Mouse (Mus musculus) frontal cortex, adult 2 months (tissue): ENCODE data around the gene Zfp94. TPM values are rescaled to one million over a fixed set of nuclear protein-coding genes. Genes with fewer than 3 reads are reported as not detected.

ENCODE experiments used
- DNase-seq, 2 experiments: peaks; one replicate each; pipeline ENCODE4 v3.0.0; 2022; ENCODE audit warnings: low spot score in 1 of 2; ENCODE audit errors: extremely low spot score in 1 of 2
- polyA plus RNA-seq: library from polyadenylated mRNA; depleted of rRNA; stranded (reverse); fragments of >200 nt; gene quantifications from 2 replicates; pipeline ENCODE4 v1.2.3, GENCODE M21; 2012; rRNA removed

Zfp94 gene
- 20.3 and 21.0 TPM in 2 replicates for polyA plus RNA-seq

DNA sequence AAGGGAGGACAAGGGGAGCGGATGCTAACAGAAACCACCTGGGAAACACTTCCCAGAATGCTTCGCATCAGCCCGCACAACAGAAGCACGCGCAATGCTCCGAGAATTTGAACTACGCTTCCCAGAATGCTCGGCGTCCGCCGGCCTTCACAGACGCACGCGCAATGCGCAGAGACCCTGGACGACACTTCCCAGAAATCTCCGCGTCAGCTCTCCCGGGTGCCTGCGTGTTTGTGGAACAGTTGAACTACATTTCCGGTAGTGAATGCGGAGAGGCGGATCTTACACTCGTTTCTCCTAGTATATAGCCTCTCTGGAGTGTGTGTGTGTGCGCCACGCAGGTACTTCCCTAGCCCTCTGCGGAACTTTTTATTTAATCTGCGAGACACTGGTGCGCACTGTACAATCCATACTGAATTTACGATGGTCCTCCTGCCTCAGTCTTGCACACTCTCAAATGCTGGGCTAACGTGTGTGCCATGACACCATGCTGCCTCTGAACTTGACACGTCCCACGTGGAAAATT lies at the start of gene Zfp94:
Gene Zfp94 (minus strand): TSS at position 100 of the 526 bp plus-strand sequence.
- DNase-seq: peak; percentile 96 to 99

DNA sequence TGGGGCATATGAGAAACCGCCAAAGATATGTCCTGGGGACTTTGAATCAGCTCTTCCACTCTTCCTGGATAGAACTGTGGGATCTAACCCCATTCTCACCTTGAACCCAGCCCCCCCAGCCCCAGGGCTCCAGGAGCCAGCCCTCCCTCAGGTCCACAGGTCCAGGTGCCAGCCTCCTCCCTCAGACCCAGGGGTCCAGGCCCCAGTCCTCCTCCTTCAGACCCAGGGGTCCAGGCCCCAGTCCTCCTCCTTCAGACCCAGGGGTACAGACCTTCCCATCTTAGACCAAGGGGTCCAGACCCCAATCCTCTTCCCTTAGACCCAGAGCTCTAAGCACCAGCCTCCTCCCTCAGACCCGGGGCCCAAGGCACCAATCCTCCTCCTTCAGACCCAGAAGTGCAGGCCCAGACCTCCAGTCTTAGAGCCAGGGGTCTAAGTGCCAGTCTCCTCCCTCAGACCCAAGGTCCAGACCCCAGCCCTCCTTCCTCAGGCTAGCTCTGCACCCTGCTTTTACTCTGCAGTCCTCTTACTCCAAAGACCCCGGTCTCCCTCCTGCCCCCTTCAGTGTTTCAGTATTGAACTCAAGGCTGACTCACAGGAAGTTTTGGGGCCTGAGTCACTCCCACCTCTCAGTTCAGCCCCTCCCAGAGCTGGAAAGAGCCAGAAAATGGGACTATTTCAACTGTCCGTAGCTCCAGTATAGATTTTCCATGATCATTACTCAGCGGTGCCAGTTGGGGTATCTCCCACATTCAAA lies 49.0 kb upstream of the Zfp94 start:
- DNase-seq: no peak

DNA sequence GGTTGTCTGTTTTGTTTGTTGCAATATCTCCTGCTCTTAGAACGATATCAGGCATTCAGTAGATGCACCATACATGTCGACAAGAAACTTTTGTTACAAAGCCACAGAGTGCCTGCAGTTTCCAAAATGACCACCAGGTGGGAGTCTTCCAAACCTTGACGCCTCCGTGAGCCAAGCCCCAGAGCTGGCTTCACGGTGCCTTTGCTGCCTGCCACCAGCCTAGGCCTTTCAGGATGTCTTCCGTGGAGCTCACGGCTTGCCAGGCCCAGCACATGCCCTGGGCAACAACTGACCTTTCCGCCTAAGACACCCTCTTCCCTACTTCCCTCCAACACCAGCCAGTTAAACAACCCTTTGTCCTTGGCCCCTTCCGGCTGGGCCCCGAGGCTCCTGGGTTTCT lies 48.4 kb upstream of the Zfp94 start:
- DNase-seq: peak; percentile 60 to 95

DNA sequence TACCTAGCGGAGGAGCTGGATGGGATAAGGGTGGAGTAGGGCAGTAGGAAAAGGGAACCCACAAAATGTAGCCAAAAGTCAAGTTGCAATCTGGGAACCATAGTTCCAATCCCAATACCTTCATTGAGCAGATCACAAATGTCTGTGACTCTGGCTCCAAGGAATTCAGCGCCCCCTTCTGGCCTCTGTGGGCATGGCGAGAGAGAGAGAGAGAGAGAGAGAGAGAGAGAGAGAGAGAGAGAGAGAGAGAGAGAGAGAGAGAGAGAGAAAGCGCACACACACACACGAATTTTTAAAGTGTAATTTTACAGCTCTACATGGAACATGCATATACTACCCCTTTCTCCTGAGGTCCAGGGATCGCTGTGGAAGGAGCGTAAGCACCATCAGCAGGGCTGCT lies 46.8 kb upstream of the Zfp94 start:
- DNase-seq: peak in 1 of 2 experiments; percentile 66

DNA sequence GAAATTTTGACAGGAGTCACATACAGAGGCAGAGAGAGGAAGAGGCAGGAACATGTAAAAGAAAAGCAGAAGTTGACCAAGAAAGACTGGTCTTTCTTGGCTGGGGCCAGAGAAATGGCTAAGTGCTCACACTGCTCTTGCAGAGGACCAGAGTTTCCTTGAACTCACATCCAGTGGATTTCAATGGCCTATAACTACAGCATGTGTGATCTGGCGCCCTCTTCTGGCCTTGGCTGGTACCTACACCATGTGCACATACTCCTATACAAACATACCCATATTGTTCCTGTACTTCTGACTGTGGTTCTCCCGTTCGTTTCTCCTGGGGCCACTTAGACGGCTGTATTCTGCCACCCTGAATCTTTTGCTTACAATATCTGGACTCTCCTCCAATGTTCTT lies 44.5 kb upstream of the Zfp94 start:
- no peak for DNase-seq

DNA sequence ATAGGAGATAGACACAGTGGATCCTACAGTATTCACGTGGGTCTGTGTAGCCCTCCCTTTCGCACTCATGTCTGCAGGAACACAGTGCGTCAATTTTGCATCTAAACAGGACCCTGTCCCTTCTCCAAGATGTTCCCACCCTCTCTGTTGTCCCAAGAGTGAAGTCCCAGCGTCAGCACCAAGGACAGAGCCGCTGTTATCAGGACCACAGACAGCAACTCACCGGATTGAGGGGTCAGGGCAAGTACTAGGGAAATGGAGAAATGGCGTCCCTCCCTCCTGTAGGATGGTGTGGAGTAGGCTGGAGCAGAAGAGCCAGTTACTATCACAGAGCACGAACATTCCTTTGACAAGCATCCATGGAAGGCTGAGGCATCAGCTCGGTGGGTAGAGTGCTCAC lies 42.8 kb upstream of the Zfp94 start:
- no peak for DNase-seq

DNA sequence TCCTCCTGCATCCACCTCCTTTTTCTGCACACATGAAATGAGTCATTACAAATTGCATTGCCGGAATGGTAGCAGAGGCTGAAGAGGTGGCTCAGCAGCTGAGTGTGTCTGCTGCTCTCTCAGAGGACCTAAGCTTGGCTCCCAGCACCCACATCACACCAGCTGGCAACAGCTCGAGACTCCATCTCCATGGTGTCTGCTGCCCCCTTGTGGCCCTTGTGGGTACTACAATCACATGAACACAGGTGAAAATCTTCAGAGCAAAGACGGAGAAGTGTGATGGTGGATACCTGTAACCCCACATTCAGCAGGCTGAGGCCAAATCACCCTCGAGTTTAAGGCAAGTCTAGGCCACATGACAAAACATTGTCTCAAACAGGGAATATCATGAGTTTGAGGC lies 41.4 kb upstream of the Zfp94 start:
- no peak for DNase-seq

DNA sequence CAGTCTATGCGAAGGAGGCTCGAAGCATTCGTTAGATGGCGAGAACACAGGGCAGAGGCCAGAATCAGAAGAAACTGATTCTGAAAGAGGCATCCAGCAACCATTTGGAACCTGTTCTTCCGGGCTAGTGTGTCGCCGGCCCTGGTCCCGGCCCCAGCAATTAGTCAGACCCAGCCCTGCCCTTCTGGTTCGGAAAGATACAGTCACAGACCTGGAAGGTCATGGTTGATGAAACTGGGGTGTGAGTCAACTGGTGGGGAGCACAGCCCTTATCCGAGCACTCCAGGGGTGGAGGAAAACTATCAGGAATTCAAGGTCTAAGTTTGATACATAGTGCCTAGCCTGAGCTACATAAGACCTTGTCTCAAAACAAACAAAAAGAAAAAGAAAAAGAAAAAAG lies 39.6 kb upstream of the Zfp94 start:
- no peak for DNase-seq

DNA sequence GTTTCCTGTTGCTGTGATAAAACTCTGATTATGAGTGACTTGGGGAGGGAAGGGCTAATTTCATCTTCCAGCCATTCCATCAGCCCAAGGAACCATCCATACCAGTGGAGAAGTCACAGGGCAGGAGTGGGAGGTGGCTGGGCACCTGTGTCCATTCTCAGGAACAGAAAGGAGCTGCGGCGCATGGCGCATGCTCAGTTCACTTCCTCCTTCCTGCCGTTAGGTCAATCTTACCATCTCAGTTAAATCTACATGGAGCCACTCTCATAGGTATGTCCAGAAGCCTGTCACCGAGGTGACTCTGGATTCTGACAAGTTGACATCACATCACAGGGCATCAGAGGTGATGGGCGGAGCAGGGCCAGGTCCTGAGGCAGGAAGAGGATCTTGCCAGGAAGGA lies 39.2 kb upstream of the Zfp94 start:
- no peak for DNase-seq

DNA sequence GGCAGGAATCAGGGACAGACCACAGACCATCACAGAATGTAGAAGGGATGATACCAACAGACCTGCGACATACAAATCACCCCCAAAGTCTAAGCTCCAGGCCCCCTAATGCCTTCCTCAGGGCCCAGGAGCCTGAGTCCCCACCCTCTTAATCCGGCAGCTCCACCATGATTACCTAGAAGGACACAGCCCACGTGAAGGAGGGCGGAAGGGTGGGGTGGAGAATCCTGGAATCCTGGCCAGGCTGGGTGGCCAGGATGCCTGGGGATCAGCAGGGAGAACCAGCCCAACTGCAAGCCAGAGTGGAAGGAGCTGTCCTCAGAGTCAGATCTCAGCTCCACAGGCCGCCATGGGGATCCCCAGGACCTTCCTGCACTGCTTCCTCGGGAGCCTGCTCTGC lies 32.4 kb upstream of the Zfp94 start, which contains the start of gene Lypd5:
Gene Lypd5 (plus strand): TSS at position 301 of the 400 bp plus-strand sequence.
- no peak for DNase-seq

DNA sequence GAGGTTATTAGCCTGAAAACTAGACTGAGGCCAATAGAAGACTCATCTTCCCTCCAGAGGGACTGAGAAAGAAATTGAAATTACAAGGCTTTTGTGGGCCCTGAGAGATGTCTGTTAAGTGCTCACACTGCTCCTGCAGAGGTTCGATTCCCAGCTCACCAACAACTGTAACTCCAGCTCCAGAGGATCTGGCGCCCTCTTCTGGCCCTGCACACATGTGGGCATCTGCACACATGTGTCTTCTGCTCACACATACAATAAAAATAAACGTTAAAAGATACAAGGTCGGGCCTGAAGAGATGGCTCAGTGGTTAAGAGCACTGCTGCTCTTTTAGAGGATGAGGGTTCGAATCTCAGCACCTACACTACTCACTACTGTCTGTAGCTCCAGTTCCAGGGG lies 30.0 kb upstream of the Zfp94 start:
- DNase-seq: no peak

DNA sequence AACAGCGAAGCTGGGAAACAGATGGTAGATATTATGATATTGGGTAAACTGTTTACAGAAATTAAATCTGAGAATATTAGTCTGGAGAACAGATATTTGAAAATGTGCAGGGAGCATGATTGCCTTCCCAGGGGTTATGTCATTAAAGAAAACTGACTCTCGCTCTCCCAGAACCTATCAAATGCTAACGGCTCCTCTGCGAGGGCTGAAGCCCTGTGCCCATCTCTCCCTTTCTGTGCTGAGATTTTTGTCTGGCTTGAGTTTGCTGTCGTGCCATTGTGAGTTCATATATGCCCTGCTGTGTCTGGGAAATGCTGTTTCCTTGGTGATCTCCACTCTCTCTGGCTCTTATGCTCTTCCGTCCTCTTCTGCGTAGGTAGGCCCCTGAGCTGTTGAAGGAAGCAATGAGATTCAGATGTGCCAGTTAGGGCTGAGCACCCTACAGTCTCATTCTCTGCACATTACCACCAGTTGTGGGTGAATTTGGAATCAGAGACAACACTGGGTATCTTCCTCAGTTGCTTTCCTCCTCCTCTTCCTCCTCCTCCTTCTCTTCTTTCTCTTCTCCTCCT lies 27.3 kb upstream of the Zfp94 start:
- DNase-seq: peak in 1 of 2 experiments; percentile 44

DNA sequence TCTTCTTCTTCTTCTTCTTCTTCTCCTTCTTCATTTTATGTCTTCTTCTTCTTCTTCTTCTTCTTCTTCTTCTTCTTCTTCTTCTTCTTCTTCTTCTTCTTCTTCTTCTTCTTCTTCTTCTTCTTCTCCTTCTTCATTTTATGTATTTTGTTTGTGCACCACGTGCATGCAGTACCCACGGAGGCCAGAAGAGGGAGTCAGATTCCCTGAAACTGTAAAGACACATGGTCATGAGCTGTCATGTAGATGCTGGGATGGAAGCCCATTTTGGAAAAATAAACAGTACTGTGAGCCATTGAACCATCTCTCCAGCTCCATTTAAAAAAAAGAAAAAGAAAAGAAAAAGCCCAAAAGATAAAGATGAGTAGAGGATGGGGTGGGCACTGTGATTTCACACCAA lies 21.8 kb upstream of the Zfp94 start:
- DNase-seq: no peak

DNA sequence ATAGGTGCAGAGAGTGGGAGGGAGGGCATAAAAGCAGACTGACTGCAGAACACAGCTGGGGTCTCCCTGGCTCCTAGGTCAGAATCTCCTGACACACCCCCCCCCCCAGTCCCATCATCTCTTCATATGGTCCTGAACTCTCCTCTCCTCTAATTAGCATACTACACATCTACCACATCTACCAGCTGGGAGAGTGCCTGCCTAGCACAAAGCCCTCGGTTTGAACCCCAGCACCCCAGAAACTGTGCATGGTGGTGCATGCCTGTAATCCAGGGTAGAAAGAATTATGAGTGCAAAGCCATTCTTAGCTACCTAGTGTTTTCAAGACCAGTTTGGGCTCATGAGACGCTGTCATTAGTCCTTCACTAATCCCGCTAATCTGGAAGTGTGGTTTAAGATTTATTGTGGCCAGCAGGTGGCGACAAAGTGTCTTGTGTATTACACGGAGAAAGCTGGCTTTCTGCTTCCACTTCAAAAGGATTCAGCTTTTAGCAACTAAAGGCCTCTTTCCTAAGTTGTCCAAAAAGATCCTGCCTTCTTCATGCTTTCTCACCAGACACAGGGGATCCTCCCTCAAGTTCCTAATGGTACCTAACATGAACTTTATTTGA lies 19.3 kb upstream of the Zfp94 start:
- DNase-seq: peak; percentile 52 to 92

DNA sequence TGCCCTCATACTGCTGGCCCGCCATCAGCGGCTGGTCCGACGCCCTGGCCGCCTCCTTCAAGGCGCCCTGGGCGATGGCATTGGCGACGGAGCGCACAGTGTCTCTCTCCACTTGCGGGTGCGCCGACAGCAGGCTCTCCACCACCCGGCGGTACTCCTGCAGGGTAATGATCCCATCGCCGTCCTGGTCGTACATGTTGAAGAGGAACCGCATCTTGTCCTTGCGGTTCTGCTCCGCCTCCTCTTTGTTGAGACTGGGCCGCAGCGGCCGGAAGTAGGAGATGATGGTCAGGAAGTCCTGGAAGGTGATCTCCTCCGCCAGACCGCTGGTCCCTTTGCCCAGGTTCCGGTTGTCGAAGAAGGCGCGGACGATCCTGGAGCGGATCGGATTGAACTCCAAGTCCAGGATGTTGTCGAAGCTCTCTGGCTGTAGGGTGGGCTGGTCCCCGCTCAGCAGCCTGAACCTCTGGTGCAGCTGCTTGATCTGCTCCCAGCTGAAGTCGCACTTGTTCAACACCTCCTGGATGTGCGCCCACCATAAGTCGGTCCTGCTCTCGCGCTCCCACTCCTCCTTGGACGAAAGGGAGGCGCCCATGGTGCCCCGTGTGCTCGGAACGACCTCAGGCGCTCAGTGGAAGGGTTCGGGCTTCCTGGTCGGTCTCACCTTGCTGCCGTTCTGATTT lies 17.0 kb upstream of the Zfp94 start, which contains the start of gene Tescl:
Gene Tescl (minus strand): TSS at position 633 of the 683 bp plus-strand sequence.
- no peak for DNase-seq

DNA sequence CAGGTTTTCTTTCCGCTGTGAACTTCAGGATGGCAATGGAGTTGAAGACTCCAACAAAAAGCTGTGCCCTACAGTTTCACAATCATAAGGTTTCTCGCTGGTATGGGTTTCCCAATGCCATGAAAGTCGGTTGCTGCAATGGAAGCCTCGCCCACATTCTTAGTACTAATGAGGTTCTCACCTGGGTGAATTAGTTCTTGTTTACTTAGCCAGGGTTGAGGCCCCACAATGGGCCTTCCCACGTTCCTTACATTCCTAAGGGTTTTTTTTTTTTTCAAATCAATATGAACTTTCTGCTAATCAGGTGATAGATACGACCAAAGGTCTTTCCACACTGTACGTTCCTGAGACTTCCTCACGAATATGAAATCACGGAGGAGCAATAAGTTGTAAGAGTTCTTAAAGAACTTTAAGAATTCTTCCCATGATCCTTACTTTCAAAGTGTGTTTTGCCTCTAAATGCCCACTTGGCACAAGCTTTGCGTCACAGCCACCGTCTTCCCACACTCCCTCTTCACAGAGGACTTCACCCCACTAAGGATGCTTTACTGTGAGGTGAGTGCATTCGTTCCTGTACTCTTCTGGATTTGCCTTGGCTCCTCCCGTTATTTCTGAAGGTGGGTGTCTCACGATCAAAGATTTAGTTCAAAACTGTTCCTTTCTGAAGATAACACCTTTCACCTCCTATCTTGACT lies 11.0 kb upstream of the Zfp94 start:
- DNase-seq: no peak

DNA sequence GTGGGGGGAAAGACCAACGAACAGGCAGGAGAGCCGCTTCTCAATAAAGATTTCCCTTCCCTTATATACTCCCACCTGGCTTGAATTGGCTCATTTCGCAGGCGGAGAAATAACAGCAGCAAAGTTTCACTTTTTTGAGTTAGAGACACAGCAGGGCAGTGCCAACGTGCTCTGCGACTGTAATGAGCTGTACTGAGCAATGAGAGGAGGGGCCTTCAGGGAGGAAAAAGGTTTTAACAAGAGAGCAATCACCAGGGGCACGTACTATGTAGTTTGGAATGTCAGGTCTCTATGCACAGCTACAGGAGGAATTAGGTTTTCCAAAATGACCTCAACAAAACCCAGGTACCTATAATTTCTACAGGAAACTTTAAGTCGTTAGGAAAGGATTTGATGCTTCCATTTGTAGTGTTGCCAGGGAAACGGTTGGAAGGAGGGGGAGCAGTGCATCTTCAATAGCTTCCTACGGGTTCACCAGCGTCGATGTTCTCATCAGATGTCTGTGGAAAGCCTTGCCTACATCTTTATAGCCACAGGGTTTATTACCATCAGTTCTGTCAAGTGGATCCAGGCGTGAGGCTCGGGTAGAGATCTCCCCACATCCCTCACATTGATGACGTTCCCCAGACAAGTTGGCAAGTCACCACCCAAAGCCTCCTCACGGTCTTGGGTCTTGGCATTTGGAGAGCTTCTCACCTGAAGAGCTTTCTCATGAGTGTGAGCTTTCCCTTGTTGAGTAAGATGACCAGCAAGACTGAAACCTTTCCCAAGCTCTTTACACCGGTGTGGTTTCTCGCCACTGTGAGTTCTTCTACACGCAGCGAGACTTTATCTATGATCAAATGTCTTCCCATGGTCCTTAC lies 10.0 kb upstream of the Zfp94 start:
- DNase-seq: peak in 1 of 2 experiments; percentile 57

DNA sequence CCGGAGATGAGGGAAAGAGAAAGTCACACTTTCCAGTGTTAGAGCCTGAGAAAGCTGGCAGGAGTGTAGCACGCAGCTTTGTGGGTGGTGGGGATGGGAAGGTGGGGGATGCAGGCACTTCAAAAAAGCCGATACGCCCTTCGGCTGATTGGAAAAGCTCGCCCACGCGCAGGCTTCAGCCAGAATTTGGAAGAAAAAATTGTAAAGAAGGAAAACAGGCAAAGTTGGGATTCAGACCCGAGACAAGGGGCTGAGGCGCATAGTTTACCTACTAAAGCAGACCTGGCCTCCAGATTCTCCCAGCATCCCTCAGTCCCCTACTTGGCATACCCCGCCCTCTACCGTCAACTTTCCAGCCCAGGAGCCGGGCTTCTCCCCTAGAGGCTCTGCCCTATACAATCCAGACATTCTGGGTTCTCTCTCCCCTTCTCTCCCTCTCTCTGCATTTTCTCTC lies 9.2 kb upstream of the Zfp94 start:
- DNase-seq: peak; percentile 60 to 81

DNA sequence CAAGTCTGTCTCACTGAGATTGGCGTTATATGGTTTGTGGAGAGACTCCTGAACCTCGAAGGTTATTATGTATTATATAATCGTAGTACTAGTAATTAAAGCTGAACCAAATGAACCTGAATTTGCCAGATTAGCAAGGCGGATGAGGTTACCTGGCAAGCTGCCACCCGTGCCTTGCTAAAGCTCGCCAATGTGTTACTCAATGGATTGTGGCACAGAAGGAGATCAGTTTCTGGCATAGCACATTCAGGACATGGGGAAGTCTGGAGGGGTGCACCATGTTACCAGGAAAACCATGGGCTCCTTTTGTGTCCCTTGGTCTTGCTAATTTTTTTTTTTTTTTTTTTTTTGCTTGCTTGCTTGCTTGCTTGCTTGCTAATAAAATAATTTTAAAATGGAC lies 8.7 kb upstream of the Zfp94 start:
- DNase-seq: peak in 1 of 2 experiments; percentile 34
